Mouse (Mus musculus): ENCODE data around the gene Gng12. TPM values are rescaled to one million over a fixed set of nuclear protein-coding genes. Genes with fewer than 3 reads are reported as not detected.

Gng12 gene
- total RNA-seq, 1 experiment = 14.3 TPM

- H3K9me3 ChIP-seq (ENCODE audit: control insufficient read depth, insufficient read depth, low read depth, low read length) = no peaks in the 10 kb centered on the region
- no peak overlapping the region for H3K27ac ChIP-seq (ENCODE audit: insufficient read depth, low read depth, low read length, poor library complexity, severe bottlenecking)
- H3K9ac ChIP-seq (ENCODE audit: insufficient read depth, low read depth, low read length, poor library complexity, severe bottlenecking) = no peak overlapping the region
- peaks cover 0 to 8% of the 10 kb centered on the region in 2 experiments; a peak in 1 of 4 replicates for H3K4me1 ChIP-seq (ENCODE audit: control insufficient read depth in 2 of 2, insufficient read depth in 2 of 2, low read length in 2 of 2, poor library complexity in 1 of 2)
- no peaks in the 10 kb centered on the region for H3K36me3 ChIP-seq (ENCODE audit: control insufficient read depth, insufficient read depth, low read length, poor library complexity, severe bottlenecking)
- DNase-seq (ENCODE audit: low read depth, low spot score) = no peak
- TF ChIP-seq HCFC1 (IDR thresholded peaks at IDR 0.05; ENCODE audit: borderline replicate concordance, insufficient read depth, low read length) = no peak
- TF ChIP-seq CHD2 (IDR thresholded peaks at IDR 0.05; ENCODE audit: low read depth, low read length) = no peak
- no peak for TF ChIP-seq ZC3H11A (IDR thresholded peaks at IDR 0.05; ENCODE audit: borderline replicate concordance, low read depth, low read length)
- no peak for TF ChIP-seq MAFK (IDR thresholded peaks at IDR 0.05; ENCODE audit: insufficient read depth, low read depth, low read length)
- no peak for TF ChIP-seq ZNF384 (IDR thresholded peaks at IDR 0.05; ENCODE audit: low read depth, low read length)
- no peak overlapping the region for H3K4me3 ChIP-seq (ENCODE audit: insufficient read depth in 1 of 2, low read depth in 1 of 2, low read length in 2 of 2, poor library complexity in 1 of 2, severe bottlenecking in 1 of 2)
- in situ Hi-C loops (cut with MboI; ENCODE audit: low sequenced_read_pairs in 2 of 2, unreplicated experiment in 2 of 2) = no loop called here
Measured at GRCm38 (mm10) chr6:67010370-67011216, 114.4 kb downstream of the Gng12 start.

GRCm38 (mm10) chr6:67011217-67011518, 115.0 kb downstream of the Gng12 start:
- Histone ChIP-seq H3K4me1 (ENCODE audit: control insufficient read depth in 2 of 2, insufficient read depth in 2 of 2, low read length in 2 of 2, poor library complexity in 1 of 2) (peaks cover 0 to 12% of the 10 kb centered on the region in 2 experiments; a peak in 1 of 4 replicates), H3K9me3 (ENCODE audit: control insufficient read depth, insufficient read depth, low read depth, low read length) (no peaks in the 10 kb centered on the region), H3K9ac (ENCODE audit: insufficient read depth, low read depth, low read length, poor library complexity, severe bottlenecking) (no peak overlapping the region), H3K4me3 (ENCODE audit: insufficient read depth in 1 of 2, low read depth in 1 of 2, low read length in 2 of 2, poor library complexity in 1 of 2, severe bottlenecking in 1 of 2) (no peak overlapping the region), H3K36me3 (ENCODE audit: control insufficient read depth, insufficient read depth, low read length, poor library complexity, severe bottlenecking) (no peaks in the 10 kb centered on the region), H3K27ac (ENCODE audit: insufficient read depth, low read depth, low read length, poor library complexity, severe bottlenecking) (no peak overlapping the region)
- in situ Hi-C loops (cut with MboI; ENCODE audit: low sequenced_read_pairs in 2 of 2, unreplicated experiment in 2 of 2) = no loop called here
- DNase-seq (ENCODE audit: low read depth, low spot score) = no peak
- no peak for TF ChIP-seq HCFC1 (IDR thresholded peaks at IDR 0.05; ENCODE audit: borderline replicate concordance, insufficient read depth, low read length)
- TF ChIP-seq ZNF384 (IDR thresholded peaks at IDR 0.05; ENCODE audit: low read depth, low read length) = no peak
- TF ChIP-seq ZC3H11A (IDR thresholded peaks at IDR 0.05; ENCODE audit: borderline replicate concordance, low read depth, low read length) = no peak
- TF ChIP-seq CHD2 (IDR thresholded peaks at IDR 0.05; ENCODE audit: low read depth, low read length) = no peak
- no peak for TF ChIP-seq MAFK (IDR thresholded peaks at IDR 0.05; ENCODE audit: insufficient read depth, low read depth, low read length)

- TF ChIP-seq MAFK (IDR thresholded peaks at IDR 0.05; ENCODE audit: insufficient read depth, low read depth, low read length) = no peak
- TF ChIP-seq ZC3H11A (IDR thresholded peaks at IDR 0.05; ENCODE audit: borderline replicate concordance, low read depth, low read length) = no peak
- TF ChIP-seq HCFC1 (IDR thresholded peaks at IDR 0.05; ENCODE audit: borderline replicate concordance, insufficient read depth, low read length) = no peak
- TF ChIP-seq CHD2 (IDR thresholded peaks at IDR 0.05; ENCODE audit: low read depth, low read length) = no peak
- TF ChIP-seq ZNF384 (IDR thresholded peaks at IDR 0.05; ENCODE audit: low read depth, low read length) = no peak
- Histone ChIP-seq H3K9ac (ENCODE audit: insufficient read depth, low read depth, low read length, poor library complexity, severe bottlenecking) (no peak overlapping the region), H3K4me3 (ENCODE audit: insufficient read depth in 1 of 2, low read depth in 1 of 2, low read length in 2 of 2, poor library complexity in 1 of 2, severe bottlenecking in 1 of 2) (no peak overlapping the region), H3K36me3 (ENCODE audit: control insufficient read depth, insufficient read depth, low read length, poor library complexity, severe bottlenecking) (no peaks in the 10 kb centered on the region), H3K9me3 (ENCODE audit: control insufficient read depth, insufficient read depth, low read depth, low read length) (no peaks in the 10 kb centered on the region), H3K4me1 (ENCODE audit: control insufficient read depth in 2 of 2, insufficient read depth in 2 of 2, low read length in 2 of 2, poor library complexity in 1 of 2) (peaks cover 0 to 14% of the 10 kb centered on the region in 2 experiments; a peak in 1 of 4 replicates), H3K27ac (ENCODE audit: insufficient read depth, low read depth, low read length, poor library complexity, severe bottlenecking) (no peak overlapping the region)
- DNase-seq (ENCODE audit: low read depth, low spot score) = no peak
- in situ Hi-C loops (cut with MboI; ENCODE audit: low sequenced_read_pairs in 2 of 2, unreplicated experiment in 2 of 2) = no loop called here
Measured at GRCm38 (mm10) chr6:67013293-67013948, 117.2 kb downstream of the Gng12 start.

- H3K36me3 ChIP-seq (ENCODE audit: control insufficient read depth, insufficient read depth, low read length, poor library complexity, severe bottlenecking) = no peaks in the 10 kb centered on the region
- no peak for TF ChIP-seq CHD2 (IDR thresholded peaks at IDR 0.05; ENCODE audit: low read depth, low read length)
- no peak for TF ChIP-seq ZC3H11A (IDR thresholded peaks at IDR 0.05; ENCODE audit: borderline replicate concordance, low read depth, low read length)
- TF ChIP-seq HCFC1 (IDR thresholded peaks at IDR 0.05; ENCODE audit: borderline replicate concordance, insufficient read depth, low read length) = no peak
- TF ChIP-seq MAFK (IDR thresholded peaks at IDR 0.05; ENCODE audit: insufficient read depth, low read depth, low read length) = no peak
- no peak for TF ChIP-seq ZNF384 (IDR thresholded peaks at IDR 0.05; ENCODE audit: low read depth, low read length)
- H3K4me3 ChIP-seq (ENCODE audit: insufficient read depth in 1 of 2, low read depth in 1 of 2, low read length in 2 of 2, poor library complexity in 1 of 2, severe bottlenecking in 1 of 2) = no peak overlapping the region
- no peaks in the 10 kb centered on the region for H3K9me3 ChIP-seq (ENCODE audit: control insufficient read depth, insufficient read depth, low read depth, low read length)
- H3K4me1 ChIP-seq (ENCODE audit: control insufficient read depth in 2 of 2, insufficient read depth in 2 of 2, low read length in 2 of 2, poor library complexity in 1 of 2) = peaks cover 0 to 14% of the 10 kb centered on the region in 2 experiments; a peak in 1 of 4 replicates
- H3K9ac ChIP-seq (ENCODE audit: insufficient read depth, low read depth, low read length, poor library complexity, severe bottlenecking) = no peak overlapping the region
- in situ Hi-C loops (cut with MboI; ENCODE audit: low sequenced_read_pairs in 2 of 2, unreplicated experiment in 2 of 2) = no loop called here
- no peak for DNase-seq (ENCODE audit: low read depth, low spot score)
- H3K27ac ChIP-seq (ENCODE audit: insufficient read depth, low read depth, low read length, poor library complexity, severe bottlenecking) = no peak overlapping the region
Measured at GRCm38 (mm10) chr6:67013949-67014678, 117.9 kb downstream of the Gng12 start.

Measured in ES-E14 (cell line).